17 mouse cellular contexts compared by ENCODE assay signal in the genomic region with DNA sequence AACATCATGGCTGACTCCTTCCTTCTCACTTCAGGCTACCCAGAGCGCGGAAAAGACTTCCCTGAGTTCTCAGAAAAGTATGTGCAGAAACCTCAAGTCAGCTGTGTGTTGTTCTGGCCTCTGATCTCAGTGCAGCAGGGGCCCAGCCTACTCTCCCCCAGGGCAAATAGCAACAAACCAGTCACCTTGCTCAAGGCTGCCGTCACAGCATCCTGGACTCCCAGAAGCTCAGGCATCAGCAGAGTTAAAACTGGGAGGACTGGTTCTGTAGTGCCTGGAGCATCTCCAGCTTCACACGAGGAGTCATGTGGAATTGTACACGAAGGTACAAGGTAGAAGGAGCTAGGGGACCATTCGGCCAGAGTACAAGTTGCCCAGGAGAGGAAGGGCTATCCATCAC. TPM values are rescaled to one million over a fixed set of nuclear protein-coding genes. Genes with fewer than 3 reads are reported as not detected.
A peak's percentile ranks its signal among the peaks of the same experiment; 100 is the strongest.
DNase-seq lines count a peak whose midpoint lies in the region; ATAC-seq and TF ChIP-seq lines count a peak whose summit lies in the region.
"Had no signal": no experiment of that assay in that cellular context is flagged by ENCODE, and none has a peak within 500 bp of the region (broad histone marks: within the 10 kb centered on the region; RNA-seq: fewer than 3 reads in every experiment).

No protein-coding gene starts in this region.

- no peak for TF ChIP-seq EP300 in lung, postnatal 0 days (IDR thresholded peaks at IDR 0.05)
- TF ChIP-seq EP300 in liver, postnatal 0 days (IDR thresholded peaks at IDR 0.05; ENCODE audit: low read depth): no peak

- H3K36me3 ChIP-seq in lung, postnatal 0 days (ENCODE audit: insufficient read depth, low read length): no peaks in the 10 kb centered on the region
- no peaks in the 10 kb centered on the region for H3K36me3 ChIP-seq in liver, postnatal 0 days (replicated peaks; ENCODE audit: insufficient read depth, low read length)
- H3K36me3 ChIP-seq: liver, embryonic 12.5 days; midbrain, embryonic 12.5 days had no signal

- peak; percentile 35 for DNase-seq in lung, postnatal 0 days (ENCODE audit: low spot score)
- no peak for DNase-seq in lung, adult 2 months
- DNase-seq in NIH3T3 (ENCODE audit: low read depth): peak; percentile 78
- peak; percentile 68 for DNase-seq in kidney, adult 18-20 months
- peak; percentile 82 for DNase-seq in kidney, postnatal 14 days
- DNase-seq in cerebellum, postnatal 14 days: no peak
- no peak for DNase-seq in layer of hippocampus, postnatal 25 days (ENCODE audit: extremely low spot score in 1 of 2, low spot score in 1 of 2)
- DNase-seq in liver, postnatal 0 days: no peak
- DNase-seq: lung, postnatal 4 days had no signal

- H3K9ac ChIP-seq in lung, postnatal 0 days (replicated peaks; ENCODE audit: low read depth): no peak overlapping the region
- H3K9ac ChIP-seq in liver, postnatal 0 days (replicated peaks): no peak overlapping the region
- H3K9ac ChIP-seq: liver, embryonic 12.5 days; midbrain, embryonic 12.5 days had no signal

- WGBS in lung, postnatal 0 days: 55% methylated on average over 6 of the region's 6 CpGs
- 70% methylated on average over 6 of the region's 6 CpGs for WGBS in lung, adult 2 months
- WGBS in liver, postnatal 0 days (ENCODE audit: insufficient replicate concordance): 73% methylated on average over 6 of the region's 6 CpGs

- no peaks in the 10 kb centered on the region for H3K4me1 ChIP-seq in lung, postnatal 0 days (ENCODE audit: insufficient read depth, low read depth, low read length)
- H3K4me1 ChIP-seq in lung, adult 2 months (ENCODE audit: control insufficient read depth, insufficient read depth, low read length): no peaks in the 10 kb centered on the region
- H3K4me1 ChIP-seq in liver, postnatal 0 days (ENCODE audit: insufficient read depth): peaks cover 6% of the 10 kb centered on the region; the same call in 1 of the 2 replicates

- ATAC-seq in lung, postnatal 0 days: peak; percentile 42; the same call in 1 of the 2 replicates
- ATAC-seq in liver, postnatal 0 days: no peak
- ATAC-seq: CD4-positive, CD25-positive, alpha-beta regulatory T cell, adult 4 months; inflammation-experienced regulatory T-cells, adult 6 months; liver, embryonic 12.5 days had no signal

- H3K27me3 ChIP-seq in lung, postnatal 0 days (replicated peaks; ENCODE audit: insufficient read depth, low read length): 0 out of 2 replicates have a peak, but pooled peaks cover 4% of the 10 kb centered on the region
- peaks cover 8% of the 10 kb centered on the region; the same call in 1 of the 2 replicates for H3K27me3 ChIP-seq in liver, postnatal 0 days (ENCODE audit: insufficient read depth, low read length)

- no peak overlapping the region for H3K4me2 ChIP-seq in lung, postnatal 0 days (replicated peaks; ENCODE audit: low read depth, low read length)
- no peak overlapping the region for H3K4me2 ChIP-seq in liver, postnatal 0 days (ENCODE audit: low read depth, low read length)
- H3K4me2 ChIP-seq: heart, embryonic 11.5 days; liver, embryonic 12.5 days; midbrain, embryonic 12.5 days had no signal

- no peak for TF ChIP-seq CTCF in lung, postnatal 0 days (IDR thresholded peaks at IDR 0.05)
- TF ChIP-seq CTCF in lung, adult 2 months (IDR thresholded peaks at IDR 0.05; ENCODE audit: insufficient read depth, low read length): no peak
- TF ChIP-seq CTCF in liver, postnatal 0 days (IDR thresholded peaks at IDR 0.05; ENCODE audit: low read depth): no peak

- H3K4me3 ChIP-seq in lung, postnatal 0 days (ENCODE audit: low read depth, low read length): no peak overlapping the region
- H3K4me3 ChIP-seq in lung, adult 2 months (replicated peaks; ENCODE audit: extremely low read depth, low read depth, low read length): no peak overlapping the region
- no peak overlapping the region for H3K4me3 ChIP-seq in liver, postnatal 0 days (ENCODE audit: low read depth, low read length)
- H3K4me3 ChIP-seq: liver, embryonic 12.5 days; midbrain, embryonic 12.5 days; myocyte had no signal

- no peaks in the 10 kb centered on the region for H3K9me3 ChIP-seq in lung, postnatal 0 days (ENCODE audit: low read length)
- no peaks in the 10 kb centered on the region for H3K9me3 ChIP-seq in liver, postnatal 0 days (ENCODE audit: low read length)
- H3K9me3 ChIP-seq: liver, embryonic 12.5 days; midbrain, embryonic 12.5 days had no signal

- TF ChIP-seq POLR2A in lung, adult 2 months (IDR thresholded peaks at IDR 0.05; ENCODE audit: borderline replicate concordance, extremely low read depth, low read depth, low read length): no peak

- H3K27ac ChIP-seq in lung, postnatal 0 days (ENCODE audit: low read length): no peak overlapping the region
- no peak overlapping the region for H3K27ac ChIP-seq in liver, postnatal 0 days (ENCODE audit: low read depth)
- H3K27ac ChIP-seq: liver, embryonic 12.5 days; midbrain, embryonic 12.5 days had no signal

RNA-seq across cellular contexts. Expression of a gene that starts 6.1 kb away (rescaled TPM):
- polyA plus RNA-seq in lung, postnatal 0 days (2015; fragmentation: Nextera tagmentation; extraction: Ambion mirVana): 1.1 and 2.0 TPM in 2 replicates
- 8.2 and 11.8 TPM in 2 replicates for polyA plus RNA-seq in lung, adult 2 months (2012; rRNA removed)
- 10 to 100 TPM; 50.5 to 58.0 TPM for total RNA-seq in layer of hippocampus, postnatal 25 days (2021)
- polyA plus RNA-seq in liver, postnatal 0 days (2015; fragmentation: Nextera tagmentation; extraction: Ambion mirVana): 0.08 and 0.15 TPM in 2 replicates
- total RNA-seq: gastrocnemius, adult 8-10 months had no signal

RNA-seq across cellular contexts. Expression of a gene that starts 34.5 kb away (rescaled TPM):
- 0.02 and 0.05 TPM in 2 replicates for polyA plus RNA-seq in lung, postnatal 0 days (2015; fragmentation: Nextera tagmentation; extraction: Ambion mirVana)
- 5.0 and 5.4 TPM in 2 replicates for polyA plus RNA-seq in lung, adult 2 months (2012; rRNA removed)
- total RNA-seq in layer of hippocampus, postnatal 25 days (2021): 10 to 100 TPM; 17.7 to 17.9 TPM
- polyA plus RNA-seq in liver, postnatal 0 days (2015; fragmentation: Nextera tagmentation; extraction: Ambion mirVana): 0.02 TPM in 1 of 2 replicates, not detected in the other
- total RNA-seq: gastrocnemius, adult 8-10 months had no signal
- polyA plus RNA-seq: CD4-positive, CD25-positive, alpha-beta regulatory T cell, adult 4 months; hindbrain, embryonic 11.5 days; inflammation-experienced regulatory T-cells, adult 6 months; midbrain, embryonic 12.5 days had no signal

RNA-seq across cellular contexts. Expression of a gene that starts 59.0 kb away (rescaled TPM):
- 1.6 TPM in 2 replicates for polyA plus RNA-seq in lung, postnatal 0 days (2015; fragmentation: Nextera tagmentation; extraction: Ambion mirVana)
- 11.8 and 15.2 TPM in 2 replicates for polyA plus RNA-seq in lung, adult 2 months (2012; rRNA removed)
- total RNA-seq in layer of hippocampus, postnatal 25 days (2021): 1 to 10 TPM; 2.0 to 2.4 TPM
- polyA plus RNA-seq in liver, postnatal 0 days (2015; fragmentation: Nextera tagmentation; extraction: Ambion mirVana): 1.7 and 1.9 TPM in 2 replicates
- polyA plus RNA-seq: myocyte had no signal

Comparison
In these comparisons a context has a peak if more than half of its experiments do, and no peak if none do; other contexts are left out.
1. DNase-seq: peak in lung, postnatal 0 days (single experiment), NIH3T3 (single experiment), kidney, adult 18-20 months (single experiment) and kidney, postnatal 14 days (single experiment); none in lung, adult 2 months (single experiment), cerebellum, postnatal 14 days (0 of 2), layer of hippocampus, postnatal 25 days (0 of 2) and liver, postnatal 0 days (single experiment).